Mouse (Mus musculus) liver, embryonic 16.5 days (tissue): ENCODE results near the gene Mus81. TPM values are rescaled to one million over a fixed set of nuclear protein-coding genes. Genes with fewer than 3 reads are reported as not detected.

Experiments
- ATAC-seq: fragments of 200-750 bp; cut with Nextera tagmentation; 2 replicates; pipeline ENCODE4 v1.8.0; 2017; ENCODE audit warnings: low read depth, mild to moderate bottlenecking, moderate number of reproducible peaks, moderate library complexity
- H3K27ac ChIP-seq: fragments of 300-500 bp; sonication (generic); 2 replicates; pipeline ENCODE4 v1.5.1; 2014; ENCODE audit warnings: mild to moderate bottlenecking, low read length
- H3K27me3 ChIP-seq: fragments of 300-500 bp; sonication (generic); 2 replicates; pipeline ENCODE4 v1.6.1; 2014; ENCODE audit warnings: low read depth, low read length, mixed read lengths; ENCODE audit not compliant: control insufficient read depth, insufficient read depth
- H3K36me3 ChIP-seq: fragments of 300-500 bp; sonication (generic); 2 replicates; pipeline ENCODE4 v1.6.1; 2014; ENCODE audit warnings: mild to moderate bottlenecking; ENCODE audit not compliant: control insufficient read depth, insufficient read depth
- H3K4me1 ChIP-seq: fragments of 300-500 bp; sonication (generic); 2 replicates; pipeline ENCODE4 v1.6.1; 2014; ENCODE audit warnings: low read depth, low read length, mixed read lengths; ENCODE audit not compliant: control insufficient read depth
- H3K4me2 ChIP-seq: fragments of 300-500 bp; sonication (generic); 2 replicates; pipeline ENCODE4 v1.6.1; 2014; ENCODE audit warnings: low read depth, low read length, mixed read lengths
- H3K4me3 ChIP-seq: fragments of 300-500 bp; sonication (generic); 2 replicates; pipeline ENCODE4 v1.5.1; 2014; ENCODE audit warnings: low read depth, mild to moderate bottlenecking, low read length
- H3K9ac ChIP-seq: fragments of 300-500 bp; sonication (generic); 2 replicates; pipeline ENCODE4 v1.6.1; 2014; ENCODE audit warnings: low read depth, low read length
- H3K9me3 ChIP-seq: fragments of 300-500 bp; sonication (generic); replicated peaks from 2 replicates; pipeline ENCODE4 v1.6.1; 2016; ENCODE audit warnings: low read length; ENCODE audit not compliant: control insufficient read depth
- WGBS: fragments of 180-500 bp; shearing (Covaris S2); extraction: QIAGEN DNeasy Blood & Tissue Kit; methylation state at CpG from one replicate; pipeline ENCODE4 v1.1.7; 2014; ENCODE audit not compliant: insufficient replicate concordance; 5-methylcytosine and 5-hydroxymethylcytosine counted together
- polyA plus RNA-seq: library from polyadenylated mRNA; unstranded; fragments of >200 nt; fragmentation: Nextera tagmentation; extraction: Ambion mirVana; gene quantifications from 2 replicates; pipeline ENCODE4 v1.2.1, GENCODE M21; 2015

Mus81 gene
- polyA plus RNA-seq, 1 experiment from 2014 or later = 15.6 TPM

DNA sequence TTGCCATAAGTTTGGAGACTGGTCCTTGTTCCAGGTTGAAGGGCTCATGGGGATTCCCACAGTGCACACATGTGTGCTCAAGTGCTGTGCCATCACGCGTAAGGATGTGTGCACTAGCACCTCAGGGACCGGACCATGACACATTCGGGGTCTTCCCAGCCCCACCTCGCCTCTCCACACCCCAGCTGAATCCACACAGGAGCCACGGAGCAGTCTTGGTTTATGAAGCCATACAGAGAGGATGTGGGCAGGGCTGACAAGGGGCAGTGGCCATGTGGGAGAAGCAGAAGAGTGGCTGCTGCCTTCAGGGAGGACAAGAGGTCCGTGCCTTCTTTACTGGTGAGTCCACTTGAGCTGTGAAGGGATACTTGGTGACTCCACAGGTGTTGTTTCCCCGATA, 23.2 kb downstream of the Mus81 start:
- H3K4me3 ChIP-seq = no peak overlapping the region
- peaks cover 6% of the 10 kb centered on the region for H3K4me1 ChIP-seq
- no peak overlapping the region for H3K27ac ChIP-seq
- 77% methylated on average over 8 of the region's 8 CpGs for WGBS
- H3K36me3 ChIP-seq = no peaks in the 10 kb centered on the region
- H3K27me3 ChIP-seq = no peaks in the 10 kb centered on the region
- no peak overlapping the region for H3K9ac ChIP-seq
- H3K9me3 ChIP-seq = no peaks in the 10 kb centered on the region
- no peak overlapping the region for H3K4me2 ChIP-seq
- no peak for ATAC-seq

DNA sequence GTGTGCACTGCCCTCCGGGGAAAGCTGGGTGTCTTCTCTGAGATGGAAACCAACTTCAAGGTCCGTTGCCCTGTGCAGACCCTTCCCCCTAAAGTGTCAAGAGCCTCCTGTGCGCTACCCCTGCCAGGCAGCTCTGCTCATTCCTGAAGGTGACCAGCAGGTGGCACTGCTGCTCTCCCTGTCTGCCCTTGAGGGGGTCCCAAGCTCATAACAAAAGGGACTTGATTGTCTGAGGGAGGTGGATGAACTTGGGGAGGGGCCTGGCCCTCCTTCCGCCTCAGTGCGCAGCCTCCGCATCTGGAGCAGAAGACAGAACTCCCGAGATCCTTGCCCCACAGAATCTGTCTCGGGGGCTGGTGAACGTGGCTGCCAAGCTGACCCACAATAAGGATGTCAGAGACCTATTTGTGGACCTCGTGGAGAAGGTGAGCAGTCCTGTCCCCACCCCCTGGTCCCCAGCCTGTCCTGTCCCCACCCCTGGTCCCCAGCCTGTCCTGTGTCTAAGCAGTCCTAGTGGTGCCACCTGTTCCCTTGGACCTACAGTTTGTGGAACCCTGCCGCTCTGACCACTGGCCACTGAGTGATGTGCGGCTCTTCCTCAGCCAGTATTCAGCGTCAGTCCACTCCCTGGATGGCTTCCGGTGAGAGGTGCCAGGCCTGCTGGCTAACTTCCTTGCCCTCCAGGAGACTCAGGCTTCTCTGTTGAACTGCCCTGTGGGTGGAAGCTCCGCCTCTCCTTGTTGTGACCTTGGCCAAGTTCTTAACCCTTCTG, 24.2 kb downstream of the Mus81 start:
- WGBS = 56% methylated on average over 15 of the region's 15 CpGs
- Histone ChIP-seq H3K9me3 (no peaks in the 10 kb centered on the region), H3K36me3 (no peaks in the 10 kb centered on the region), H3K4me3 (no peak overlapping the region), H3K4me2 (no peak overlapping the region), H3K4me1 (peaks cover 10% of the 10 kb centered on the region), H3K27me3 (no peaks in the 10 kb centered on the region), H3K27ac (no peak overlapping the region), H3K9ac (no peak overlapping the region)
- no peak for ATAC-seq

DNA sequence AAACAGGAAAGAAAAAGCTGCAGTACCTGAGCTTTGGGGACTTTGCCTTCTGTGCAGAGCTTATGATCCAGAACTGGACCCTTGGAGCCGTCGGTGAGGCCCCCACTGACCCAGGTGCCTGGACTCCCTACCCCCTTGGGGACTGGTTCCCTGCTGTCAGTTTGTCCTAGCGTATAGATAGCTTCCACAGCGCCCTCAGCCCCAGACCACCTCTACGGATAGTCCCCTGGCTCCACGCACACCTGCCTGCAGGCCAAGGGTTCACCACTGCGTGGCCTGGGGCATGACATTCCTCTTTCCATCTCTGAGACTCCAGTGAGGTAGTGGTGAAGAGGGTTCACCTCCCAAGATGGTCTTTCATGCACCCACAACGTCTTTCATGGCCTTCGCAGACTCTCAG, 25.0 kb downstream of the Mus81 start:
- 82% methylated on average over 9 of the region's 9 CpGs for WGBS
- Histone ChIP-seq H3K9me3 (no peaks in the 10 kb centered on the region), H3K4me1 (peaks cover 10% of the 10 kb centered on the region), H3K9ac (no peak overlapping the region), H3K27ac (no peak overlapping the region), H3K27me3 (no peaks in the 10 kb centered on the region), H3K4me2 (no peak overlapping the region), H3K36me3 (no peaks in the 10 kb centered on the region), H3K4me3 (no peak overlapping the region)
- no peak for ATAC-seq

DNA sequence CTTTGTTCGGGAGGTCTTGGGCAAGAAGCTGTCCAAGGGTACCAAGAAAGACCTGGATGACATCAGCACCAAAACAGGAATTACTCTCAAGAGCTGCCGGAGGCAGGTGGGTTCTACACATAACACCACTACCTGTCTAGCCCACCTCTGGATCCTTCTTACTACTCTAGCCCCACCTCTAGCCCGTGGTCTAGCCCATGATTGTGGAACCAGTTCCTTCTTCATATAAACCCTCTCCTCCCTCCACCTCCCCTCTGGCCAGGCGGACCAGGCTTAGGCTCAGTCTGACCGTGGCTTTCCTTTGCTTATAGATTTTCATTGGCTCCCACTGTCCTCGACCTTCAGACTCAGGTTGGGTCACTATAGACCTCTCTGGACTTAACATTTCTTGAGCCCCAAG, 26.8 kb downstream of the Mus81 start:
- Histone ChIP-seq H3K27me3 (no peaks in the 10 kb centered on the region), H3K4me3 (no peak overlapping the region), H3K9ac (no peak overlapping the region), H3K4me2 (peak overlapping the region; percentile 92), H3K9me3 (no peaks in the 10 kb centered on the region), H3K27ac (no peak overlapping the region), H3K4me1 (peaks cover 24% of the 10 kb centered on the region), H3K36me3 (no peaks in the 10 kb centered on the region)
- 75% methylated on average over 6 of the region's 6 CpGs for WGBS
- no peak for ATAC-seq

DNA sequence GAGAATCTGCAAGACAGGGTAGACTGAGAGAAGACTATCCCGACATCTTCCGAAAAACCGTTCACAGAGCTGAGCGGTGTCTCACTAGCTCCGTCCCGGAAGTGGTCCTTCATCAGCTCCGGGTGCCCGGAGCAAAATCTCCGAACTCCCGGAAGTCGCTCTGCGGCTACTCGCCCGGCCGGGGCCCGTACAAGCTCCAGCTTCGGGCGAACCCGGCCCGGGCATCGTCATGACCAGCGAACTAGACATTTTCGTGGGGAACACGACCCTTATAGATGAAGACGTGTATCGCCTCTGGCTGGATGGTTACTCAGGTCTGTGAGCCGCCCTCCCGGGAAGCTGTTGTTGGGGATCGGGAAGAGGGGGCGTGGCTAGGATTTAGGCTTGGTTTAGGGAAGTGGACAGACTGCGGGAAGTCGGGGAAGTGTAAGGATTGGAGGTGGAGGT, 27.7 kb downstream of the Mus81 start, which contains the start of gene Fibp:
Fibp (plus strand) TSS at position 151 of the 447 bp plus-strand sequence.
- peak; percentile 63 for ATAC-seq
- Histone ChIP-seq H3K4me3 (peak within 1 kb of the TSS; percentile 88), H3K27me3 (no peaks in the 10 kb centered on the region), H3K9ac (peak within 1 kb of the TSS; percentile 85), H3K4me2 (peak within 1 kb of the TSS; percentile 92), H3K9me3 (no peaks in the 10 kb centered on the region), H3K36me3 (no peaks in the 10 kb centered on the region), H3K4me1 (peaks cover 32% of the 10 kb centered on the region), H3K27ac (peak within 1 kb of the TSS; percentile 68)
- under 1% methylated on average over 32 of the region's 32 CpGs for WGBS

DNA sequence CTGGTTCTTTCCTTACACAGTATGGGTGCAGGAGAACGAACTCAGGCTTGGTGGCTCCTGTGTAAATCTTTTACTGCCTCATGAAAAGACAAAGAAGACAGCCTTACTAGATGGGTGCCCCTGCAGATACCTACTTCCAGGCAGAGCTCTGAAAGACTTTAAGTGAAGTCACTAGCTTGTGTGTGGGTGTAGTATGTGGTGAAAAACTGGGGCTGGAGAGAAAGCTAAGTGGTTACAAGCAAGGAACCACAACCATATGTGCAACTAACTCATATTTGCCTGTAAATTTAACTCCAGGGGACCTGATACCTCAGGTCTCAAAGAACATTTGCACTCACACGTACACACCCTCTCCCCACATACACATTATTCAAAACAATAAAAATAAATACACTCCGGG, 28.3 kb downstream of the Mus81 start:
- Histone ChIP-seq H3K36me3 (no peaks in the 10 kb centered on the region), H3K27ac (peak overlapping the region; percentile 11; the same call in 1 of the 2 replicates), H3K9me3 (no peaks in the 10 kb centered on the region), H3K4me3 (peak overlapping the region; percentile 88), H3K9ac (peak overlapping the region; percentile 85), H3K27me3 (no peaks in the 10 kb centered on the region), H3K4me2 (peak overlapping the region; percentile 92), H3K4me1 (peaks cover 34% of the 10 kb centered on the region)
- WGBS = 27% methylated on average over 3 of the region's 3 CpGs
- no peak for ATAC-seq

DNA sequence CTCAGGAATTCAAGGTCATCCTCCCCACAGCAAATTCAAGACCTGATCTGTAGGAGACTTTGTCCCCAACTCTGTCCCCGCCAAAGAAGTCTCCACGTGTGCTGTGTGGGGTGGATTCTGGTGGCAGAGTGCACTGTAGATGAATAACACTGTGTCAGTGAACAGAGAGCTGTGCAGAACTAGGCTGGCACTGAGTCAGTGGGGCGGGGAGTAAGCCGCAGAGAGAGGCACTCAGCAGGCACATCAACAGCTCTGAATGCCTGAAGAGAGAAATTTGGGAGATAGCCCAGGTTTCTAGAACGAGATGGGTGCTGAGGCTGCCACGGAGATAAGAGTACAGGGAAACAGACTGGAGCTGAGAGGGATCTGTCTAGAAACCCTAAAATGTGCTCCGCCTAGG, 29.2 kb downstream of the Mus81 start:
- WGBS = 52% methylated on average over 7 of the region's 7 CpGs
- no peak for ATAC-seq
- Histone ChIP-seq H3K27ac (no peak overlapping the region), H3K36me3 (no peaks in the 10 kb centered on the region), H3K9me3 (no peaks in the 10 kb centered on the region), H3K4me2 (no peak overlapping the region), H3K4me1 (peaks cover 34% of the 10 kb centered on the region), H3K4me3 (no peak overlapping the region), H3K27me3 (no peaks in the 10 kb centered on the region), H3K9ac (no peak overlapping the region)

DNA sequence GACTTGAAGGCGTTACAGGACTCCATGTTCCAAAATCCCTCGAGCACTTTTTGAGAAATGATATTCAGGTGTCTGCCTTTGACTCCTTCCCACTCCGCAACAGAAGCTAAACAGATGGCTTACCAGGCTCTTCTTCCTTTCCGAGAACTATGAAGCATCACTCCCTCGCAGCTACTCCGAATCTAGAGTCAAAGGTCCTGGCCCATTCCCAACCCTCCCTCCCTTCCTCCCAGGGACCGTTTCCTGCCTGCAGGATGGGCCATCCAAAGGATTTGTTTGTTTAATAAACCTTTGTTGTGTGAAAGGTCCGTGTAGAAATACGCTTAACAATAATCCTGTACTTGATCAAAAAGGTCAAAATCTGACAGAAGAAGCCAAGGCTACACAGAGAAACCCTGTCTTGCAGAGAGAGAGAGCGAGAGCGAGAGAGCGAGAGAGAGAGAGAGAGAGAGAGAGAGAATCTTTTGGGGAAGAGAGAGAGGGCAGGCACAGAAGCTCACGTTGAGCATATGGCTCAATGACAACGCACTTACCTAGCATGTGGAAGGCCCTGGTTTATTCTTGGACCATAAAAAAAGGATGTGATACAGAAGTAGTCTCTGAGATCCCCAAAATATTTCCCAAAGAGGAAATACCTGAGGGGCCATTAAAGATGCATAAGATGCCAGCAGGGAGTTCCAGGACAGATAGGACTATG, 30.3 kb downstream of the Mus81 start, which contains the start of gene Ccdc85b:
Ccdc85b (minus strand) TSS at position 149 of the 697 bp plus-strand sequence.
- no peaks in the 10 kb centered on the region for H3K9me3 ChIP-seq
- peak within 1 kb of the TSS; percentile 100 for H3K4me2 ChIP-seq
- peak within 1 kb of the TSS; percentile 77 for H3K9ac ChIP-seq
- H3K4me1 ChIP-seq = peaks cover 34% of the 10 kb centered on the region
- H3K27me3 ChIP-seq = no peaks in the 10 kb centered on the region
- H3K4me3 ChIP-seq = peak within 1 kb of the TSS; percentile 80
- ATAC-seq = no peak
- peak within 1 kb of the TSS; percentile 78 for H3K27ac ChIP-seq
- no peaks in the 10 kb centered on the region for H3K36me3 ChIP-seq
- 13% methylated on average over 14 of the region's 14 CpGs for WGBS
